Mouse (Mus musculus): ENCODE results near the gene AF366264. TPM values are rescaled to one million over a fixed set of nuclear protein-coding genes. Genes with fewer than 3 reads are reported as not detected.
"Not testable (repeated sequence)": the region's sequence is repeated elsewhere in the genome, so short reads cannot be mapped to it uniquely, and the experiment has no call there.

The AF366264 gene
- total RNA-seq (2021) = not detected
- long read RNA-seq, experiment 1 = 0 reads
- long read RNA-seq, experiment 2 = 0 reads

- not testable (repeated sequence) for DNase-seq (ENCODE audit: low spot score in 2 of 2)
These were observed at the start of gene AF366264 for GRCm38 (mm10) chr8:13838289-13838688. AF366264 (minus strand) TSS chr8:13838389.

- DNase-seq (ENCODE audit: low spot score in 2 of 2) = not testable (repeated sequence)
These were observed 5.1 kb upstream of the AF366264 start for GRCm38 (mm10) chr8:13843286-13843685.

GRCm38 (mm10) chr8:13828598-13829172, 9.5 kb downstream of the AF366264 start:
- DNase-seq (ENCODE audit: low spot score in 2 of 2) = no peak

GRCm38 (mm10) chr8:13799566-13799965, 38.6 kb downstream of the AF366264 start:
- DNase-seq (ENCODE audit: low spot score in 2 of 2) = no peak

GRCm38 (mm10) chr8:13797676-13798075, 40.5 kb downstream of the AF366264 start:
- no peak for DNase-seq (ENCODE audit: low spot score in 2 of 2)

- DNase-seq (ENCODE audit: low spot score in 2 of 2) = no peak
These were observed 44.5 kb downstream of the AF366264 start for GRCm38 (mm10) chr8:13793746-13794101.

- DNase-seq (ENCODE audit: low spot score in 2 of 2) = no peak
These were observed 45.0 kb downstream of the AF366264 start for GRCm38 (mm10) chr8:13793097-13793745.

GRCm38 (mm10) chr8:13789606-13790005, 48.6 kb downstream of the AF366264 start:
- DNase-seq (ENCODE audit: low spot score in 2 of 2) = no peak

GRCm38 (mm10) chr8:13785764-13786299, 52.4 kb downstream of the AF366264 start:
- peak; percentile 99 for DNase-seq (ENCODE audit: low spot score in 2 of 2)

GRCm38 (mm10) chr8:13785250-13785763, 52.9 kb downstream of the AF366264 start, which contains the start of gene Upf3a:
Upf3a (plus strand) TSS chr8:13785615.
- peak; percentile 82 to 89 for DNase-seq (ENCODE audit: low spot score in 2 of 2)

Other genes starting within 250 kb of the AF366264 start
- 10 to 100 TPM; 41.5 to 43.1 TPM for gene Rasa3, start 160.8 kb downstream of the AF366264 start, total RNA-seq (2021)
- gene Cfap97d2, start 132.5 kb downstream of the AF366264 start, total RNA-seq (2021) = not detected
- gene Cdc16, start 80.7 kb downstream of the AF366264 start, total RNA-seq (2021) = 10 to 100 TPM; 63.6 to 70.9 TPM
- 10 to 100 TPM; 17.9 to 21.5 TPM for gene Upf3a, start 52.8 kb downstream of the AF366264 start, total RNA-seq (2021)
- 10 to 100 TPM; 17.1 to 19.1 TPM for gene Champ1, start 31.3 kb upstream of the AF366264 start, total RNA-seq (2021)
- 10 to 100 TPM; 13.9 to 19.1 TPM for gene Coprs, start 51.9 kb upstream of the AF366264 start, total RNA-seq (2021)

All from gastrocnemius, postnatal 4 days (tissue).